Comparison of ENCODE assay signal across 8 mouse cellular contexts in the genomic region with DNA sequence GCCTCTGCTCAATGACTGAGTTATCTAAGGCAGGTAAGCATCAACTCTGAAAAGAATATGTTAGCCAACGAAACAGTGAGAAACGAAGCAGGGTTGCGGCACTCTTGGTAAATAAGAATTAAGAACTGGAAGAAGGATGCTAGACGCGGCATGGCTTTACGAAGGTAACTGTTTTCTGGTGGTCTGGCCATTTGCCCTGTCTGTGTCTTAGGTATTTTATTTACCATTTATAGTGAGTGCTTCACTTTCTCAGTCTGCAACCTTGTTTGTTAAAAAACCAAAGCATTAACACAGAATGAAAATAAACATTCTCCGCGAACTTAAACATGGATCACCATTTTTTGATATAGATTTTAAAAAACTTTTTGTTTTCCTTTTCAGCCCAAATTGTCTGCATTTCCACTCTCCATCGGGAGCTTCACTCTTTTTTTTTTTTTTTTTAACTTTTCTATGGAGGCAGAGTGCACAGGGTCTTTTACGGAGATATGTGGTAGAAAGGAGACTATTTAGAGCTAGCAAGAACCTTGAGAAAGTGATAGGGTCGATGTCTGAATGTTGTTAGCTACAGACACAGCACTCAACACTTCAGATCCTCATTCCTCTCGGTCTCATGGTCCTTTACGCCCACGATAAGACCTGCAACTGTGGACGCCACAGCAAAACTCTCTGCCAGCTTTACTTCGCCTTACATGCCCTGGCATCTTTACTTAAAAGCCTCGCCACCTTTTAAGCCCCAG. TPM values are rescaled to one million over a fixed set of nuclear protein-coding genes. Genes with fewer than 3 reads are reported as not detected.
DNase-seq lines count a peak whose midpoint lies in the region; ATAC-seq and TF ChIP-seq lines count a peak whose summit lies in the region.

No protein-coding gene starts in this region.

- H3K27me3 ChIP-seq in C2C12 (ENCODE audit: control insufficient read depth, insufficient read depth, insufficient read length) = no peaks in the 10 kb centered on the region
- no peaks in the 10 kb centered on the region for H3K27me3 ChIP-seq in forebrain, embryonic 14.5 days (replicated peaks; ENCODE audit: control insufficient read depth, insufficient read depth, low read length)
- no peaks in the 10 kb centered on the region for H3K27me3 ChIP-seq in liver, embryonic 15.5 days

- no peak for TF ChIP-seq CTCF in C2C12 (IDR thresholded peaks at IDR 0.05; ENCODE audit: control insufficient read depth, insufficient read depth, insufficient read length)

- H3K27ac ChIP-seq in forebrain, embryonic 14.5 days (ENCODE audit: low read depth, low read length) = peak overlapping the region; percentile 61; the same call in 1 of the 2 replicates
- peak overlapping the region; percentile 89 for H3K27ac ChIP-seq in liver, embryonic 15.5 days (replicated peaks)

- H3K4me1 ChIP-seq in forebrain, embryonic 14.5 days (ENCODE audit: control insufficient read depth, insufficient read depth, low read length) = peaks cover 8% of the 10 kb centered on the region
- H3K4me1 ChIP-seq in liver, embryonic 15.5 days (replicated peaks) = peaks cover 18% of the 10 kb centered on the region

- peak overlapping the region; percentile 91 for H3K9ac ChIP-seq in forebrain, embryonic 14.5 days (ENCODE audit: low read length)
- H3K9ac ChIP-seq in liver, embryonic 15.5 days = peak overlapping the region; percentile 84

- WGBS in forebrain, embryonic 14.5 days = 33% methylated on average over 17 of the region's 17 CpGs
- WGBS in liver, embryonic 15.5 days (ENCODE audit: insufficient replicate concordance) = 27% methylated on average over 17 of the region's 17 CpGs

- peak overlapping the region; percentile 73 for H3ac ChIP-seq in C2C12 (ENCODE audit: control insufficient read depth, insufficient read length, low read depth)

- peak overlapping the region; percentile 85 for H3K4me3 ChIP-seq in C2C12 (ENCODE audit: insufficient read depth, poor library complexity, severe bottlenecking)
- H3K4me3 ChIP-seq in forebrain, embryonic 14.5 days (ENCODE audit: low read depth, low read length) = peak overlapping the region; percentile 78
- peak overlapping the region; percentile 83 for H3K4me3 ChIP-seq in liver, embryonic 15.5 days (replicated peaks)

- no peak for DNase-seq in frontal cortex, postnatal 25 days (ENCODE audit: low spot score in 2 of 2)
- DNase-seq in forebrain, embryonic 14.5 days (ENCODE audit: low spot score) = no peak
- DNase-seq in urinary bladder, postnatal 36 days (ENCODE audit: low spot score in 2 of 2) = no peak
- DNase-seq in left cerebral cortex, adult 9 months (ENCODE audit: low spot score in 2 of 2) = no peak
- no peak for DNase-seq in spleen, postnatal 10 days (ENCODE audit: low spot score in 2 of 2)

- peaks cover 40% of the 10 kb centered on the region for H3K79me3 ChIP-seq in C2C12 (ENCODE audit: low read depth)

- ATAC-seq in frontal cortex, adult (ENCODE audit: low TSS enrichment) = peak; percentile 76
- no peak for ATAC-seq in forebrain, embryonic 14.5 days
- peak; percentile 48 for ATAC-seq in liver, embryonic 15.5 days (ENCODE audit: insufficient read depth)

- peaks cover 2% of the 10 kb centered on the region for H3K36me3 ChIP-seq in C2C12 (ENCODE audit: control insufficient read depth, insufficient read depth)
- H3K36me3 ChIP-seq in forebrain, embryonic 14.5 days (ENCODE audit: control insufficient read depth, insufficient read depth, low read length) = no peaks in the 10 kb centered on the region
- H3K36me3 ChIP-seq in liver, embryonic 15.5 days (replicated peaks) = 0 out of 2 replicates have a peak, but pooled peaks cover 6% of the 10 kb centered on the region

- H3K79me2 ChIP-seq in C2C12 (ENCODE audit: control insufficient read depth, insufficient read depth) = peaks cover 54% of the 10 kb centered on the region

- no peaks in the 10 kb centered on the region for H3K9me3 ChIP-seq in forebrain, embryonic 14.5 days (replicated peaks; ENCODE audit: control insufficient read depth, low read length)
- no peaks in the 10 kb centered on the region for H3K9me3 ChIP-seq in liver, embryonic 15.5 days (replicated peaks)

- H3K4me2 ChIP-seq in forebrain, embryonic 14.5 days (ENCODE audit: low read length) = peak overlapping the region; percentile 61
- peak overlapping the region; percentile 78 for H3K4me2 ChIP-seq in liver, embryonic 15.5 days

TF ChIP-seq in C2C12, 6 proteins besides CTCF, POLR2A, EP300 and RAD21:
- TF ChIP-seq CEBPB (IDR thresholded peaks at IDR 0.05; ENCODE audit: low read depth) (no peak), USF1 (IDR thresholded peaks at IDR 0.05; ENCODE audit: low read depth) (no peak), FOSL1 (IDR thresholded peaks at IDR 0.05; ENCODE audit: insufficient read depth, low read length, poor library complexity, severe bottlenecking) (no peak), MYOD1 (IDR thresholded peaks at IDR 0.05; ENCODE audit: control insufficient read depth, insufficient read length, low read depth) (no peak), MYOG (IDR thresholded peaks at IDR 0.05; ENCODE audit: control insufficient read depth, extremely low read depth, insufficient read length) (no peak), MAX (IDR thresholded peaks at IDR 0.05) (no peak)

RNA-seq across cellular contexts. Expression of a gene that starts 0.5 kb away (rescaled TPM):
- 15.0 TPM for polyA plus RNA-seq in C2C12 (2012; fragmentation: generic; extraction: Trizol)
- polyA plus RNA-seq in forebrain, embryonic 14.5 days (2014; fragmentation: Nextera tagmentation; extraction: Ambion mirVana) = 15.2 and 15.3 TPM in 2 replicates
- 12.9 and 13.4 TPM in 2 replicates for polyA plus RNA-seq in liver, embryonic 15.5 days (2015; fragmentation: Nextera tagmentation; extraction: Ambion mirVana)

RNA-seq across cellular contexts. Expression of a gene that starts 26.3 kb away (rescaled TPM):
- polyA plus RNA-seq in C2C12 (2012; fragmentation: generic; extraction: Trizol) = not detected
- 0.42 and 0.49 TPM in 2 replicates for polyA plus RNA-seq in forebrain, embryonic 14.5 days (2014; fragmentation: Nextera tagmentation; extraction: Ambion mirVana)
- polyA plus RNA-seq in liver, embryonic 15.5 days (2015; fragmentation: Nextera tagmentation; extraction: Ambion mirVana) = not detected in 2 replicates

RNA-seq across cellular contexts. Expression of a gene that starts 38.5 kb away (rescaled TPM):
- polyA plus RNA-seq in C2C12 (2012; fragmentation: generic; extraction: Trizol) = 19.9 TPM
- 2.7 and 3.0 TPM in 2 replicates for polyA plus RNA-seq in forebrain, embryonic 14.5 days (2014; fragmentation: Nextera tagmentation; extraction: Ambion mirVana)
- polyA plus RNA-seq in liver, embryonic 15.5 days (2015; fragmentation: Nextera tagmentation; extraction: Ambion mirVana) = 5.0 and 5.7 TPM in 2 replicates
